8 mouse cellular contexts compared by ENCODE assay signal in the genomic region with DNA sequence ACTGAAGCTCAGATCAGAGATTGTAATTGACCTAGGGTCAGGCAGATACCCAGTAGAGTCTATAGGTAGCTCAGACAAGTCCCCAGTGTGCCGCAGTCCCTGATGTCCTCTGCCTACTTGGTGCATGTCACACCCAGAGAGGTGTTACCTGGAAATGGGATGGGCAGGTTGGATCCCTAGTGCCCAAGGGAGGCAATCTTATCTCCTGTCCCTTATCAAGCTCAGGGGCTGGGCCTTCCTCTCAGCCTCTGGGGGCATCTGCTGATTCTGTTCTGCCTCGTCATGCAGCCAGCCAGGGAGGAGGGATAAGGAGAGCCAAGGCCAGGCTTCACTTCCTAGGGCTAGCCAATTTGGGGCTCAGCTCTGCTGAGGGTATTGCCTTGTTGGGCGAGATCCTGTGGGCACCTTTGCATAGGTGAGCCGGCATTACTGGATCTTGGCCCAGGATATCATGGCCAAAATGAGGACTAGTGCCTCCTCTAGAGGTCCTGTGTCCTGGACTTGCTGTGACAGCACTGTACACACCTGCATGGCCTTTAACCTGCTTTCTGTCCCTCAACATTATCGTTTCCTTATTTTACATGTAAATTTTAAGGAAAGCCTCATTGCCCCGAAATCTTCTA. TPM values are rescaled to one million over a fixed set of nuclear protein-coding genes. Genes with fewer than 3 reads are reported as not detected.
DNase-seq lines count a peak whose midpoint lies in the region; ATAC-seq and TF ChIP-seq lines count a peak whose summit lies in the region.

No protein-coding gene starts in this region.

- H3K27me3 ChIP-seq in embryonic facial prominence, embryonic 11.5 days (ENCODE audit: control insufficient read depth, insufficient read depth, low read length): no peaks in the 10 kb centered on the region
- no peaks in the 10 kb centered on the region for H3K27me3 ChIP-seq in intestine, embryonic 16.5 days (replicated peaks; ENCODE audit: control insufficient read depth, insufficient read depth, low read length)
- no peaks in the 10 kb centered on the region for H3K27me3 ChIP-seq in neural tube, embryonic 14.5 days (ENCODE audit: control insufficient read depth, insufficient read depth, low read length)

- H3K9me3 ChIP-seq in embryonic facial prominence, embryonic 11.5 days (replicated peaks; ENCODE audit: control insufficient read depth, low read length): no peaks in the 10 kb centered on the region
- H3K9me3 ChIP-seq in intestine, embryonic 16.5 days (ENCODE audit: control insufficient read depth, low read length): no peaks in the 10 kb centered on the region
- no peaks in the 10 kb centered on the region for H3K9me3 ChIP-seq in neural tube, embryonic 14.5 days (ENCODE audit: control insufficient read depth, low read length)

- intact Hi-C loops in left cerebral cortex, adult 2 months (cut with DNase I): no loop called here

- peaks cover 5% of the 10 kb centered on the region for H3K36me3 ChIP-seq in embryonic facial prominence, embryonic 11.5 days (replicated peaks; ENCODE audit: control insufficient read depth, insufficient read depth, low read depth, low read length)
- H3K36me3 ChIP-seq in intestine, embryonic 16.5 days (ENCODE audit: control insufficient read depth, insufficient read depth, low read length): peaks cover 6% of the 10 kb centered on the region
- peaks cover 15% of the 10 kb centered on the region for H3K36me3 ChIP-seq in neural tube, embryonic 14.5 days (ENCODE audit: control insufficient read depth, insufficient read depth, low read length)

- peak overlapping the region; percentile 92 for H3K4me3 ChIP-seq in left cerebral cortex, adult 2 months
- H3K4me3 ChIP-seq in embryonic facial prominence, embryonic 11.5 days (ENCODE audit: low read depth, low read length): peak overlapping the region; percentile 87
- H3K4me3 ChIP-seq in intestine, embryonic 16.5 days (ENCODE audit: low read length): peak overlapping the region; percentile 79
- no peak overlapping the region for H3K4me3 ChIP-seq in neural tube, embryonic 14.5 days (ENCODE audit: low read depth, low read length)

- no peak for DNase-seq in left cerebral cortex, adult 2 months (ENCODE audit: extremely low spot score in 1 of 2, low spot score in 2 of 2)
- DNase-seq in left cerebral cortex, adult 18-20 months (ENCODE audit: low spot score in 2 of 2): no peak
- no peak for DNase-seq in embryonic facial prominence, embryonic 11.5 days (ENCODE audit: low spot score)
- DNase-seq in gastrocnemius, postnatal 25 days: no peak
- no peak for DNase-seq in right cerebral cortex, postnatal 25 days
- DNase-seq in lung, postnatal 36 days: no peak

- ATAC-seq in embryonic facial prominence, embryonic 11.5 days (replicated peaks; ENCODE audit: insufficient number of reproducible peaks, low FRiP score, low TSS enrichment, low read depth): no peak
- ATAC-seq in intestine, embryonic 16.5 days: peak; percentile 11
- no peak for ATAC-seq in neural tube, embryonic 14.5 days (ENCODE audit: low read depth)

- no peak for TF ChIP-seq CTCF in left cerebral cortex, adult 2 months (IDR thresholded peaks at IDR 0.05)

- peaks cover 10% of the 10 kb centered on the region for H3K4me1 ChIP-seq in embryonic facial prominence, embryonic 11.5 days (ENCODE audit: control insufficient read depth, insufficient read depth, low read length)
- peaks cover 20% of the 10 kb centered on the region for H3K4me1 ChIP-seq in intestine, embryonic 16.5 days (ENCODE audit: control insufficient read depth, insufficient read depth, low read length)
- peaks cover 26% of the 10 kb centered on the region for H3K4me1 ChIP-seq in neural tube, embryonic 14.5 days (ENCODE audit: control insufficient read depth, insufficient read depth, low read length)

- 82% methylated on average over 6 of the region's 6 CpGs for WGBS in embryonic facial prominence, embryonic 11.5 days
- WGBS in intestine, embryonic 16.5 days: 72% methylated on average over 6 of the region's 6 CpGs
- WGBS in neural tube, embryonic 14.5 days: 82% methylated on average over 6 of the region's 6 CpGs

- peak overlapping the region; percentile 79 for H3K4me2 ChIP-seq in embryonic facial prominence, embryonic 11.5 days (ENCODE audit: low read depth, low read length)
- peak overlapping the region; percentile 74 for H3K4me2 ChIP-seq in intestine, embryonic 16.5 days (ENCODE audit: low read depth, low read length)
- peak overlapping the region; percentile 84 for H3K4me2 ChIP-seq in neural tube, embryonic 14.5 days (ENCODE audit: low read depth, low read length)

- H3K9ac ChIP-seq in embryonic facial prominence, embryonic 11.5 days (replicated peaks; ENCODE audit: low read length): peak overlapping the region; percentile 96
- 0 out of 2 replicates have a peak overlapping the region, but pooled peaks have one; percentile 14 for H3K9ac ChIP-seq in intestine, embryonic 16.5 days (ENCODE audit: low read depth, low read length)
- H3K9ac ChIP-seq in neural tube, embryonic 14.5 days (replicated peaks; ENCODE audit: low read depth, low read length): peak overlapping the region; percentile 83; the same call in 1 of the 2 replicates

- H3K27ac ChIP-seq in left cerebral cortex, adult 2 months: no peak overlapping the region
- no peak overlapping the region for H3K27ac ChIP-seq in embryonic facial prominence, embryonic 11.5 days (replicated peaks; ENCODE audit: low read depth, low read length)
- peak overlapping the region; percentile 96; the same call in 1 of the 2 replicates for H3K27ac ChIP-seq in intestine, embryonic 16.5 days (ENCODE audit: low read length)
- no peak overlapping the region for H3K27ac ChIP-seq in neural tube, embryonic 14.5 days (ENCODE audit: low read depth, low read length)

RNA-seq across cellular contexts. Expression of gene Grk6, which starts 1.7 kb away (rescaled TPM):
- 10 to 100 TPM; 61.2 to 66.2 TPM for total RNA-seq in left cerebral cortex, adult 2 months (2021)
- 10 to 100 TPM; 63.2 to 64.6 TPM for total RNA-seq in left cerebral cortex, adult 18-20 months (2021)
- polyA plus RNA-seq in embryonic facial prominence, embryonic 11.5 days (2014; fragmentation: Nextera tagmentation; extraction: Ambion mirVana): 50.4 and 59.7 TPM in 2 replicates
- polyA plus RNA-seq in intestine, embryonic 16.5 days (2015; fragmentation: Nextera tagmentation; extraction: Ambion mirVana): 13.6 and 16.2 TPM in 2 replicates
- polyA plus RNA-seq in neural tube, embryonic 14.5 days (2014; fragmentation: Nextera tagmentation; extraction: Ambion mirVana): 39.0 and 42.1 TPM in 2 replicates
- 10 to 100 TPM in 1 of 2 experiments, 1 to 10 TPM in 1; 9.3 to 10.2 TPM for total RNA-seq in gastrocnemius, postnatal 25 days (2021)

RNA-seq across cellular contexts. Expression of gene Prr7, which starts 17.5 kb away (rescaled TPM):
- 10 to 100 TPM; 77.6 to 80.2 TPM for total RNA-seq in left cerebral cortex, adult 2 months (2021)
- total RNA-seq in left cerebral cortex, adult 18-20 months (2021): 10 to 100 TPM; 66.6 to 70.1 TPM
- polyA plus RNA-seq in embryonic facial prominence, embryonic 11.5 days (2014; fragmentation: Nextera tagmentation; extraction: Ambion mirVana): 1.7 TPM in 2 replicates
- 0.10 and 0.18 TPM in 2 replicates for polyA plus RNA-seq in intestine, embryonic 16.5 days (2015; fragmentation: Nextera tagmentation; extraction: Ambion mirVana)
- polyA plus RNA-seq in neural tube, embryonic 14.5 days (2014; fragmentation: Nextera tagmentation; extraction: Ambion mirVana): 5.8 and 6.7 TPM in 2 replicates
- under 1 TPM; 0.51 to 0.79 TPM for total RNA-seq in gastrocnemius, postnatal 25 days (2021)

RNA-seq across cellular contexts. Expression of gene F12, which starts 20.0 kb away (rescaled TPM):
- 1 to 10 TPM in 1 of 2 experiments, under 1 TPM in 1; 0.95 to 1.3 TPM for total RNA-seq in left cerebral cortex, adult 2 months (2021)
- total RNA-seq in left cerebral cortex, adult 18-20 months (2021): under 1 TPM; 0.33 to 0.68 TPM
- polyA plus RNA-seq in embryonic facial prominence, embryonic 11.5 days (2014; fragmentation: Nextera tagmentation; extraction: Ambion mirVana): not detected in 2 replicates
- polyA plus RNA-seq in intestine, embryonic 16.5 days (2015; fragmentation: Nextera tagmentation; extraction: Ambion mirVana): 1.1 and 4.0 TPM in 2 replicates
- polyA plus RNA-seq in neural tube, embryonic 14.5 days (2014; fragmentation: Nextera tagmentation; extraction: Ambion mirVana): 0.18 TPM in 1 of 2 replicates, not detected in the other
- total RNA-seq in gastrocnemius, postnatal 25 days (2021): not detected

RNA-seq across cellular contexts. Expression of gene Pfn3, which starts 31.6 kb away (rescaled TPM):
- not detected for total RNA-seq in left cerebral cortex, adult 2 months (2021)
- total RNA-seq in left cerebral cortex, adult 18-20 months (2021): not detected
- polyA plus RNA-seq in embryonic facial prominence, embryonic 11.5 days (2014; fragmentation: Nextera tagmentation; extraction: Ambion mirVana): not detected in 2 replicates
- not detected in 2 replicates for polyA plus RNA-seq in intestine, embryonic 16.5 days (2015; fragmentation: Nextera tagmentation; extraction: Ambion mirVana)
- polyA plus RNA-seq in neural tube, embryonic 14.5 days (2014; fragmentation: Nextera tagmentation; extraction: Ambion mirVana): 0.55 and 1.2 TPM in 2 replicates
- total RNA-seq in gastrocnemius, postnatal 25 days (2021): not detected

RNA-seq across cellular contexts. Expression of gene Dbn1, which starts 41.3 kb away (rescaled TPM):
- total RNA-seq in left cerebral cortex, adult 2 months (2021): 100 to 1,000 TPM; 303 to 325 TPM
- 100 to 1,000 TPM; 263 to 271 TPM for total RNA-seq in left cerebral cortex, adult 18-20 months (2021)
- 231 and 252 TPM in 2 replicates for polyA plus RNA-seq in embryonic facial prominence, embryonic 11.5 days (2014; fragmentation: Nextera tagmentation; extraction: Ambion mirVana)
- 88.4 and 91.2 TPM in 2 replicates for polyA plus RNA-seq in intestine, embryonic 16.5 days (2015; fragmentation: Nextera tagmentation; extraction: Ambion mirVana)
- polyA plus RNA-seq in neural tube, embryonic 14.5 days (2014; fragmentation: Nextera tagmentation; extraction: Ambion mirVana): 376 and 450 TPM in 2 replicates
- total RNA-seq in gastrocnemius, postnatal 25 days (2021): 10 to 100 TPM; 10.3 to 16.1 TPM

Comparison
In these comparisons a context has a peak if more than half of its experiments do, and no peak if none do; other contexts are left out.
1. H3K9ac ChIP-seq: peak in every context shown above with its lines; median percentile 96 in embryonic facial prominence, embryonic 11.5 days; 83 in neural tube, embryonic 14.5 days; 14 in intestine, embryonic 16.5 days.
2. RNA of gene Grk6, which starts 1.7 kb away (total RNA-seq): 61.2 to 66.2 TPM in left cerebral cortex, adult 2 months and 63.2 to 64.6 TPM in left cerebral cortex, adult 18-20 months; 9.3 to 10.2 TPM in gastrocnemius, postnatal 25 days; every median in the first group is over 4 times any median in the second.
3. RNA of gene Prr7, which starts 17.5 kb away (total RNA-seq): 77.6 to 80.2 TPM in left cerebral cortex, adult 2 months and 66.6 to 70.1 TPM in left cerebral cortex, adult 18-20 months; 0.51 to 0.79 TPM in gastrocnemius, postnatal 25 days; every median in the first group is over 10 times any median in the second.
4. Peak in every context shown above with its lines, with median percentiles within 50 percentile points of each other: H3K4me2 ChIP-seq.